In genomic region chr15:25695883-25696282, GRCm38 (mm10) we compare ENCODE assay signal across 23 mouse cellular contexts.
DNase-seq lines count a peak whose midpoint lies in the region; ATAC-seq lines count a peak whose summit lies in the region.
"Had no signal": no experiment of that assay in that cellular context is flagged by ENCODE, and none has a peak within 500 bp of the region (broad histone marks: within the 10 kb centered on the region; RNA-seq: fewer than 3 reads in every experiment).

No protein-coding gene starts in this region.

- H3K4me3 ChIP-seq in embryonic facial prominence, embryonic 13.5 days, result no peak overlapping the region
- no peak overlapping the region for H3K4me3 ChIP-seq in embryonic facial prominence, embryonic 10.5 days
- H3K4me3 ChIP-seq: hindbrain, embryonic 15.5 days; limb, embryonic 12.5 days; liver, embryonic 13.5 days; megakaryocyte, embryonic 14.5 days; midbrain, embryonic 13.5 days had no signal

- H3K27me3 ChIP-seq in embryonic facial prominence, embryonic 13.5 days, result no peaks in the 10 kb centered on the region
- H3K27me3 ChIP-seq in embryonic facial prominence, embryonic 10.5 days (replicated peaks; ENCODE audit: low read depth, poor library complexity, severe bottlenecking), result no peaks in the 10 kb centered on the region
- H3K27me3 ChIP-seq: CH12.LX; hindbrain, embryonic 15.5 days; limb, embryonic 12.5 days; liver, embryonic 13.5 days; megakaryocyte, embryonic 14.5 days; midbrain, embryonic 13.5 days had no signal

- H3K27ac ChIP-seq in embryonic facial prominence, embryonic 13.5 days, result peak overlapping the region; percentile 35; the same call in 1 of the 2 replicates
- H3K27ac ChIP-seq in embryonic facial prominence, embryonic 10.5 days (replicated peaks), result no peak overlapping the region
- H3K27ac ChIP-seq: hindbrain, embryonic 15.5 days; limb, embryonic 12.5 days; liver, embryonic 13.5 days; midbrain, embryonic 13.5 days had no signal

- 66% methylated on average over 7 of the region's 7 CpGs for WGBS in embryonic facial prominence, embryonic 13.5 days
- 90% methylated on average over 7 of the region's 7 CpGs for WGBS in embryonic facial prominence, embryonic 10.5 days

- peaks cover 42% of the 10 kb centered on the region for H3K4me1 ChIP-seq in embryonic facial prominence, embryonic 13.5 days
- H3K4me1 ChIP-seq in embryonic facial prominence, embryonic 10.5 days, result peaks cover 37% of the 10 kb centered on the region

- H3K9ac ChIP-seq in embryonic facial prominence, embryonic 13.5 days, result no peak overlapping the region
- H3K9ac ChIP-seq: hindbrain, embryonic 15.5 days; limb, embryonic 12.5 days; liver, embryonic 13.5 days; midbrain, embryonic 13.5 days had no signal

- H3K4me2 ChIP-seq in embryonic facial prominence, embryonic 13.5 days, result no peak overlapping the region
- H3K4me2 ChIP-seq: heart, embryonic 11.5 days; hindbrain, embryonic 15.5 days; limb, embryonic 12.5 days; liver, embryonic 13.5 days; midbrain, embryonic 13.5 days had no signal

- ATAC-seq in embryonic facial prominence, embryonic 13.5 days (ENCODE audit: insufficient number of reproducible peaks, insufficient read depth, low FRiP score, low TSS enrichment, low read depth), result no peak
- peak; percentile 41 for ATAC-seq in CD4-positive, CD25-positive, alpha-beta regulatory T cell, adult 4 months
- ATAC-seq in activated CD4-positive, CD25-positive, alpha-beta regulatory T cell, adult 4 months, result peak; percentile 46
- no peak for ATAC-seq in erythroid progenitor cell, adult 5-6 weeks (replicated peaks; ENCODE audit: low FRiP score, poor library complexity, severe bottlenecking)
- ATAC-seq: forebrain, embryonic 14.5 days; midbrain, embryonic 13.5 days had no signal

- no peaks in the 10 kb centered on the region for H3K36me3 ChIP-seq in embryonic facial prominence, embryonic 13.5 days
- H3K36me3 ChIP-seq in embryonic facial prominence, embryonic 10.5 days (replicated peaks), result 0 out of 2 replicates have a peak, but pooled peaks cover 6% of the 10 kb centered on the region
- H3K36me3 ChIP-seq: hindbrain, embryonic 15.5 days; liver, embryonic 13.5 days; midbrain, embryonic 13.5 days had no signal

- no peaks in the 10 kb centered on the region for H3K9me3 ChIP-seq in embryonic facial prominence, embryonic 13.5 days
- H3K9me3 ChIP-seq in embryonic facial prominence, embryonic 10.5 days, result no peaks in the 10 kb centered on the region
- H3K9me3 ChIP-seq: hindbrain, embryonic 15.5 days; limb, embryonic 12.5 days; liver, embryonic 13.5 days; megakaryocyte, embryonic 14.5 days; midbrain, embryonic 13.5 days had no signal

- DNase-seq in embryonic facial prominence, embryonic 10.5 days (ENCODE audit: low spot score), result no peak
- peak; percentile 85 for DNase-seq in naive thymus-derived CD4-positive, alpha-beta T cell, adult 2 months (ENCODE audit: low read depth)
- DNase-seq in retina, embryonic 14.5 days (ENCODE audit: low spot score), result no peak
- DNase-seq: adrenal gland, postnatal 36 days; kidney, adult 18-20 months; liver, embryonic 13.5 days; lung, adult 2 months; lung, postnatal 36 days; retina, postnatal 1 day; right cerebral cortex, postnatal 25 days; spleen, adult 18-20 months; thymus, postnatal 25 days had no signal

Comparison
In these comparisons a context has a peak if more than half of its experiments do, and no peak if none do; other contexts are left out.
1. ATAC-seq: peak in CD4-positive, CD25-positive, alpha-beta regulatory T cell, adult 4 months (single experiment) and activated CD4-positive, CD25-positive, alpha-beta regulatory T cell, adult 4 months (single experiment); none in embryonic facial prominence, embryonic 13.5 days (single experiment) and erythroid progenitor cell, adult 5-6 weeks (single experiment).